Mouse (Mus musculus): ENCODE measurements around the gene Satb1. TPM values are rescaled to one million over a fixed set of nuclear protein-coding genes. Genes with fewer than 3 reads are reported as not detected.

Gene Satb1
- polyA plus RNA-seq, 1 experiment from 2014 or later, result 16.5 TPM

- 85% methylated on average over 2 of the region's 2 CpGs for WGBS
- no peaks in the 10 kb centered on the region for H3K4me1 ChIP-seq
- no peak overlapping the region for H3K4me3 ChIP-seq
- no peak overlapping the region for H3K9ac ChIP-seq
- ATAC-seq (ENCODE audit: insufficient number of reproducible peaks, low FRiP score, low TSS enrichment, low read depth), result no peak
- no peak overlapping the region for H3K4me2 ChIP-seq
- H3K9me3 ChIP-seq, result no peaks in the 10 kb centered on the region
- H3K27ac ChIP-seq, result no peak overlapping the region
- H3K36me3 ChIP-seq, result no peaks in the 10 kb centered on the region
- no peaks in the 10 kb centered on the region for H3K27me3 ChIP-seq
Measured at GRCm38 (mm10) chr17:51695271-51695670, 137.8 kb downstream of the Satb1 start.

GRCm38 (mm10) chr17:51690526-51690925 lies 142.6 kb downstream of the Satb1 start:
- ATAC-seq (ENCODE audit: insufficient number of reproducible peaks, low FRiP score, low TSS enrichment, low read depth), result no peak
- no peak overlapping the region for H3K27ac ChIP-seq
- no peak overlapping the region for H3K9ac ChIP-seq
- H3K27me3 ChIP-seq, result no peaks in the 10 kb centered on the region
- H3K4me3 ChIP-seq, result no peak overlapping the region
- H3K4me1 ChIP-seq, result 0 out of 2 replicates have a peak, but pooled peaks cover 3% of the 10 kb centered on the region
- 31% methylated on average over 2 of the region's 2 CpGs for WGBS
- no peak overlapping the region for H3K4me2 ChIP-seq
- no peaks in the 10 kb centered on the region for H3K36me3 ChIP-seq
- H3K9me3 ChIP-seq, result no peaks in the 10 kb centered on the region

DNA sequence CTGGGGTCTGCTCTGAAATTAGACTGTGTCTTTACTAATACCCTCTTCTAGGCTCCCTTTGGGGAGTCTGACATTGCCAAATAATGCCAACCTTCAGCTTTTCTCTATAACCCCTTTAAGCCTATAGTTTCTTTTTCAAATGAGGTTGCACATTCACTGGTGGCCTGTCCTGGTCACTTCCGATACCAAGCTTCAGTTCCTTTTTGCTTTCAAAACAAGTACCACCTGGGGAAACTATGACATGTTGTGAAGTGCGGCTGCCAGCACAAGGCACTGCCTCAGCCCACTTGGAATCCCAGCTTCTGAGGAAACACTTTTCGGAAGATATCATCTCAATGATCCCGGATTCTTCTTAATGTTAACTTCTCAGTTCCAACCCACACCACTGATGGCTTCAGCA lies 145.9 kb downstream of the Satb1 start:
- no peak overlapping the region for H3K27ac ChIP-seq
- no peaks in the 10 kb centered on the region for H3K9me3 ChIP-seq
- H3K4me1 ChIP-seq, result 0 out of 2 replicates have a peak, but pooled peaks cover 3% of the 10 kb centered on the region
- WGBS, result 90% methylated on average over 4 of the region's 4 CpGs
- H3K4me3 ChIP-seq, result no peak overlapping the region
- no peak for ATAC-seq (ENCODE audit: insufficient number of reproducible peaks, low FRiP score, low TSS enrichment, low read depth)
- no peaks in the 10 kb centered on the region for H3K36me3 ChIP-seq
- H3K4me2 ChIP-seq, result no peak overlapping the region
- no peaks in the 10 kb centered on the region for H3K27me3 ChIP-seq
- no peak overlapping the region for H3K9ac ChIP-seq

Measured in limb, embryonic 15.5 days (tissue).